Mouse (Mus musculus): ENCODE data around the gene Nptn. TPM values are rescaled to one million over a fixed set of nuclear protein-coding genes. Genes with fewer than 3 reads are reported as not detected.

The Nptn gene
- polyA plus RNA-seq, 1 experiment from 2014 or later: 124 TPM

DNA sequence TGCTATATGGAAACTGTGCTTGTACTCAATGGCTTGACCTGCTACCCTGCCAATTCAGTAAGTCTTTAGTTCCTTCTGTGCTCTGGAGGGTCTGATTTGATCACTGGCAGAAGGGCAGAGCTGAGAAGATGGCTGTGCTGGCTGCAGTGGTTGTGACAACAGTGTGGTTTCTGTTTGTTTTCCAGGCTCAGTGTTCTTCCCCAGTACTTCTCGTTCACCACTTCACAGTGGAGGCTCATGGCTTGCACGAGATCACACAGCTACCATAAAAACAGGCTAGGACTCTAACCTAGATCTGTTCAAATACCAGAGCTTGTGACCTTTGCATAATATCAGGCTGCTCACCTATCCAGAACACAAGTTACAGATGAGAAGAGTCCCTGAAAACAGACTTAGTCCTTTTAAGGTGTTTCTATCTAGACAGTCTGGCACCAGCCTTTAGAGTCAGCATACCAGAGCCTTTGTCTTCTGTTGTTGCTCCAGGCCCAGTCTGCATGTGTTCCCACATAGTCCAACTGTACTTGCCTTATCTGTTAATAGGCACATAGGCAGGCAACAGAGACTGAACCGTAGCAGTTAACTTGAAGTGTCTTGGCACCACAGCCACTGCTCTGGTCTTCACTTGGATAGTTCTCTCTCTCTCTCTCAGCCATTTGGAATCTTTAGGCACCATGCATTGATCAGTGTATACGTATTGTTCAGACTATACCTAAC, 76.7 kb downstream of the Nptn start:
- 57% methylated on average over 4 of the region's 4 CpGs for WGBS
- Histone ChIP-seq H3K4me2 (ENCODE audit: low read depth, low read length) (no peak overlapping the region), H3K36me3 (ENCODE audit: control insufficient read depth, insufficient read depth) (peaks cover 9% of the 10 kb centered on the region), H3K9me3 (replicated peaks; ENCODE audit: control insufficient read depth, low read length) (no peaks in the 10 kb centered on the region), H3K4me1 (ENCODE audit: control insufficient read depth, insufficient read depth, low read length) (peaks cover 28% of the 10 kb centered on the region), H3K4me3 (ENCODE audit: low read length) (no peak overlapping the region), H3K9ac (ENCODE audit: low read length) (no peak overlapping the region), H3K27me3 (ENCODE audit: control insufficient read depth, insufficient read depth, low read length) (no peaks in the 10 kb centered on the region), H3K27ac (ENCODE audit: low read length) (peak overlapping the region; percentile 77)
- ATAC-seq (replicated peaks; ENCODE audit: extremely low read depth, insufficient read depth, low FRiP score): peak; percentile 65; the same call in 1 of the 2 replicates

DNA sequence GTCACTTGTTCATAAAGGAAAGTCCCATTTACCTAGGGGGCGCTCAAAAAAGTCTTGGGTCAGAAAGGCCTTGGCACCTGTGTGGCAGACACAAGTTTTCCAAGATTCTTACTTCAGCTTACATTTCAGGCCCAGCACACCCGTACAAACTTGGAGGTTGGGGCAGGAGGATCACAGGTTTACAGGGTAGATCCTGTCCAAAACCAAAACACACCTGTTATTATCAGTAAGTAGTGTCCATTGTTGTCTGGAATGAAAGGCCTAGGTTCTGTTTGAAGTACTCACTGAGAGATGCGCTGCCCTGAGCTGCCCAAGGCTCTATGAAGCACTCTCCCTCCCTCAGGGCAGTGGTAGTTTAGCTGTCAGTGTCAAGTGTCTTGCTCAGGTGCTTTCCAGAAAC, 77.3 kb downstream of the Nptn start:
- Histone ChIP-seq H3K9me3 (replicated peaks; ENCODE audit: control insufficient read depth, low read length) (no peaks in the 10 kb centered on the region), H3K27ac (ENCODE audit: low read length) (peak overlapping the region; percentile 77), H3K36me3 (ENCODE audit: control insufficient read depth, insufficient read depth) (peaks cover 9% of the 10 kb centered on the region), H3K4me3 (ENCODE audit: low read length) (no peak overlapping the region), H3K27me3 (ENCODE audit: control insufficient read depth, insufficient read depth, low read length) (no peaks in the 10 kb centered on the region), H3K4me2 (ENCODE audit: low read depth, low read length) (no peak overlapping the region), H3K9ac (ENCODE audit: low read length) (peak overlapping the region; percentile 25; the same call in 1 of the 2 replicates), H3K4me1 (ENCODE audit: control insufficient read depth, insufficient read depth, low read length) (peaks cover 28% of the 10 kb centered on the region)
- 89% methylated on average over 3 of the region's 3 CpGs for WGBS
- no peak for ATAC-seq (replicated peaks; ENCODE audit: extremely low read depth, insufficient read depth, low FRiP score)

DNA sequence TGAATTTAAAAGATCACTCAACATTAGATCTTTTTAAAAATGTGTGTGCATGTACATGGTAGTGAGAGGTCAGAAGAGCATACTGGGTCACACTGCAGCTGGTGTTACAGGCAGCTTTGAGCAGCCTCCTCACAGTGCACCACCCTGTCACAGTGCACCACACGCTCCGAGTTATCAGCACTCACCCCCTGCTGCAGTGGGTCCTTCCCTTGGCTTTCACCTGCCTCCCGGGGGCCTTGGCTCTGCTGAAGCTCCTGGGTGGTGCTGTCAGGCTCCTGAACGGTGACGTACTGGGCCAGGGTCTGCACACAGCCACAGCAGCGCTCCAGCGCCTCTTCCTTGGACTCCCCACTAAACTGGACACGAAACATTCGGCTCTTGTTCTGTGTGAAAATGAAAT, 77.9 kb downstream of the Nptn start:
- no peaks in the 10 kb centered on the region for H3K9me3 ChIP-seq (replicated peaks; ENCODE audit: control insufficient read depth, low read length)
- no peaks in the 10 kb centered on the region for H3K27me3 ChIP-seq (ENCODE audit: control insufficient read depth, insufficient read depth, low read length)
- peaks cover 9% of the 10 kb centered on the region for H3K36me3 ChIP-seq (ENCODE audit: control insufficient read depth, insufficient read depth)
- no peak overlapping the region for H3K4me2 ChIP-seq (ENCODE audit: low read depth, low read length)
- peaks cover 28% of the 10 kb centered on the region for H3K4me1 ChIP-seq (ENCODE audit: control insufficient read depth, insufficient read depth, low read length)
- 67% methylated on average over 9 of the region's 9 CpGs for WGBS
- peak overlapping the region; percentile 14; the same call in 1 of the 2 replicates for H3K27ac ChIP-seq (ENCODE audit: low read length)
- H3K9ac ChIP-seq (ENCODE audit: low read length): no peak overlapping the region; the same call in 1 of the 2 replicates
- ATAC-seq (replicated peaks; ENCODE audit: extremely low read depth, insufficient read depth, low FRiP score): no peak
- no peak overlapping the region for H3K4me3 ChIP-seq (ENCODE audit: low read length)

DNA sequence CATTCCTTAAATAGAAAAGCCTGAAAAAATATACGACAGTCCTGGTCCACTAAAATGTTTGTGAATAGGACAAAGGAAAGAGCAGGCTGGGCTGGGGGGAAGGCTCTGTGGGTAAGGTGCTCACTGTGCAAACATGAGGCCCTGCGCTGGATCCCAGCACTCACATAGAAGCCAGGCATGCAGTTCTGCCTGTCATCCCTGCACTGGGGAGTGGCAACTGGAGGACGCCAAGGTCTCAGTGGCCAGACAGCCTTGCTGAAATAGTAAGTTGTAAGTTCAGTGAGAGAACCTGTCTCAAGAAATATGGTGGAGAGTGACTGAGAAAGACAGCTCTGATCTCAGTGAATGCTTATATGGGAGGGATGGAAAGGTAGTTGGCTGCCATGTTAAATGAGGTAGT, 78.6 kb downstream of the Nptn start:
- Histone ChIP-seq H3K4me2 (ENCODE audit: low read depth, low read length) (no peak overlapping the region), H3K9me3 (replicated peaks; ENCODE audit: control insufficient read depth, low read length) (no peaks in the 10 kb centered on the region), H3K4me1 (ENCODE audit: control insufficient read depth, insufficient read depth, low read length) (peaks cover 28% of the 10 kb centered on the region), H3K27me3 (ENCODE audit: control insufficient read depth, insufficient read depth, low read length) (no peaks in the 10 kb centered on the region), H3K4me3 (ENCODE audit: low read length) (no peak overlapping the region), H3K36me3 (ENCODE audit: control insufficient read depth, insufficient read depth) (peaks cover 9% of the 10 kb centered on the region), H3K9ac (ENCODE audit: low read length) (no peak overlapping the region), H3K27ac (ENCODE audit: low read length) (no peak overlapping the region)
- ATAC-seq (replicated peaks; ENCODE audit: extremely low read depth, insufficient read depth, low FRiP score): no peak
- 85% methylated on average over 3 of the region's 3 CpGs for WGBS

DNA sequence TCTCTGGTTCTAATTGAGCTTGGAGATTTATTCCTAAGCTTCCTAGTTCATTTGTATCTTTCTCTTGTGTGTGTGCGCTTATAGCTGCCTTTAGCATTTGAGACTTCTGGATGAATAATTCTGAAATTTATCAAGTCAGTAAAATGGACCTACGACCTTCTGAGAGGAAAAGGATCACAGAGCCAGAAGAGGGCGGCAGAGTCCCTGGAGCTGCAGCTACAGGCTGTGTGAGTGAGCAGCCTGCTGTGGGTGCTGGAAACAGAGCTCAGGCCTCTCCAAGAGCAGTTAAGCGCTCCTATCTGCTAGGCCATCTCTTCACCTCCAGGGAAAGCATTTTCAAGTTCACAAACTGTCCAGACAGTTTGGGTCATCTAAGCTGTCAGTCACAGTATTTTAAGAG, 80.0 kb downstream of the Nptn start:
- no peak overlapping the region for H3K9ac ChIP-seq (ENCODE audit: low read length)
- H3K4me2 ChIP-seq (ENCODE audit: low read depth, low read length): no peak overlapping the region
- no peaks in the 10 kb centered on the region for H3K9me3 ChIP-seq (replicated peaks; ENCODE audit: control insufficient read depth, low read length)
- H3K4me3 ChIP-seq (ENCODE audit: low read length): no peak overlapping the region
- ATAC-seq (replicated peaks; ENCODE audit: extremely low read depth, insufficient read depth, low FRiP score): no peak
- peaks cover 28% of the 10 kb centered on the region for H3K4me1 ChIP-seq (ENCODE audit: control insufficient read depth, insufficient read depth, low read length)
- H3K27ac ChIP-seq (ENCODE audit: low read length): no peak overlapping the region
- H3K27me3 ChIP-seq (ENCODE audit: control insufficient read depth, insufficient read depth, low read length): no peaks in the 10 kb centered on the region
- WGBS: 90% methylated on average over 4 of the region's 4 CpGs
- peaks cover 14% of the 10 kb centered on the region for H3K36me3 ChIP-seq (ENCODE audit: control insufficient read depth, insufficient read depth)

DNA sequence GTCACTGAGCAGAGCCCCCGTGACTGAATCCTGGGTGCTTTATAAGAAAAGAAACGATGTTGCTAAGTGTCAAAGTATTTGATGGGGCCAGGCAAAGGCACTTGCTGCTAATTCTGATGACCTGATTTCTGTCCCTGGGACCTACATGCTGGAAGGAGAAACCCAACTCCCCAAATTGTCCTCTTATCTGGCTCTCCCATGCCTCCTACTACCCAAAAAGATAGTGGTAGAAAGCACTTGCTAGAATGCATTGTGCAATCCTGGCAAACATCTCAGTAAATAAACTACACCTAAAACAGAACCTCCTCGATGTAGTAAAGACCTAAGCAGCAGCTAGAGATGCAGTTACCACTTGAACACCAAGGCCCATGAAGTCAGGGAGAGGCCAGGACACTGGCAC, 80.8 kb downstream of the Nptn start:
- no peak for ATAC-seq (replicated peaks; ENCODE audit: extremely low read depth, insufficient read depth, low FRiP score)
- Histone ChIP-seq H3K27me3 (ENCODE audit: control insufficient read depth, insufficient read depth, low read length) (no peaks in the 10 kb centered on the region), H3K4me2 (ENCODE audit: low read depth, low read length) (no peak overlapping the region), H3K4me1 (ENCODE audit: control insufficient read depth, insufficient read depth, low read length) (peaks cover 23% of the 10 kb centered on the region), H3K27ac (ENCODE audit: low read length) (no peak overlapping the region), H3K4me3 (ENCODE audit: low read length) (no peak overlapping the region), H3K9ac (ENCODE audit: low read length) (no peak overlapping the region), H3K9me3 (replicated peaks; ENCODE audit: control insufficient read depth, low read length) (no peaks in the 10 kb centered on the region), H3K36me3 (ENCODE audit: control insufficient read depth, insufficient read depth) (peaks cover 14% of the 10 kb centered on the region)
- WGBS: 72% methylated on average over 3 of the region's 3 CpGs

DNA sequence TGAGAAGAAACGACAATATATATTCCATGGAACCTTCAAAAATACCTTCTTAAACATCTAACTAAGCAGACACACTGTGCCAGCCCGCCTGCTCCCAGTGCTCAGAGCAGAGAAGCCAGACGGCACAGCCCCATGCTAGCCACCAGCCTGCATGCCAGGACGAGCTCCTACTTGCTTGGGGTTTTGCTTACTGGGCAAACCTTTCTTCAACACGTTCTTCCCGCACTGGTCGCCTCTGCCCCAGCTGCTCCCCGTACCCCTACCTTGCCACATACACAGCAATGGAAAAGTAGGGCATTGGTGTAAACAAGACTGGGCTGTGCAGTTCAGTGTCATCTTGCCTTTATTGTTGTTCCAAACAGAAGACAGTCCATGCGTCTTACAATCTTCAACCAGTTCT, 83.5 kb downstream of the Nptn start:
- ATAC-seq (replicated peaks; ENCODE audit: extremely low read depth, insufficient read depth, low FRiP score): no peak
- H3K36me3 ChIP-seq (ENCODE audit: control insufficient read depth, insufficient read depth): peaks cover 14% of the 10 kb centered on the region

DNA sequence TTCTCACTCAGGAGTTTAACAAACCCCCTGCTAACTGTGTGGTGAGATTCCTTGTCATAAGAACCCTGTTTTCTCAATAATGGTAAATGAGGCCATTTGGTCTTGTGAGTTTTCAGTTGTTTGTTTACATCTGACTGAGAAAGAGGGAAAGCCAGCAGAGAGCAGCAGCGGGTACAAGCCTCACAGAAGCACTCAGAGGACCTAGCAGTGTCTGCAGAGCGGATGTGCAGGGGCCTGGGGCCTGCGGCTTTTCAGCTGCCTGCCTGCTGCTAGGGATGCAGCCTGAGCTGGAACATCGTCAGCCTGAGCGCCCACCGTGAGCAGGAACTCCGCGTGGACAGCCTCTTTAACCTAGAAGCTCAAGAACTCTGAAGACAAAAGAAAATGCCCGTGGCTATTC, 84.2 kb downstream of the Nptn start:
- no peak overlapping the region for H3K4me2 ChIP-seq (ENCODE audit: low read depth, low read length)
- no peak overlapping the region for H3K4me3 ChIP-seq (ENCODE audit: low read length)
- no peak overlapping the region for H3K27ac ChIP-seq (ENCODE audit: low read length)
- H3K4me1 ChIP-seq (ENCODE audit: control insufficient read depth, insufficient read depth, low read length): peaks cover 10% of the 10 kb centered on the region
- no peak for ATAC-seq (replicated peaks; ENCODE audit: extremely low read depth, insufficient read depth, low FRiP score)
- H3K36me3 ChIP-seq (ENCODE audit: control insufficient read depth, insufficient read depth): peaks cover 14% of the 10 kb centered on the region
- H3K9ac ChIP-seq (ENCODE audit: low read length): no peak overlapping the region
- no peaks in the 10 kb centered on the region for H3K9me3 ChIP-seq (replicated peaks; ENCODE audit: control insufficient read depth, low read length)
- 57% methylated on average over 9 of the region's 9 CpGs for WGBS
- H3K27me3 ChIP-seq (ENCODE audit: control insufficient read depth, insufficient read depth, low read length): no peaks in the 10 kb centered on the region

More for the DNA sequence above, 83.5 kb downstream of the Nptn start:
- Histone ChIP-seq H3K9me3 (replicated peaks; ENCODE audit: control insufficient read depth, low read length) (no peaks in the 10 kb centered on the region), H3K4me2 (ENCODE audit: low read depth, low read length) (no peak overlapping the region), H3K4me1 (ENCODE audit: control insufficient read depth, insufficient read depth, low read length) (peaks cover 10% of the 10 kb centered on the region), H3K27ac (ENCODE audit: low read length) (no peak overlapping the region), H3K9ac (ENCODE audit: low read length) (no peak overlapping the region), H3K4me3 (ENCODE audit: low read length) (no peak overlapping the region), H3K27me3 (ENCODE audit: control insufficient read depth, insufficient read depth, low read length) (no peaks in the 10 kb centered on the region)
- 80% methylated on average over 9 of the region's 9 CpGs for WGBS

DNA sequence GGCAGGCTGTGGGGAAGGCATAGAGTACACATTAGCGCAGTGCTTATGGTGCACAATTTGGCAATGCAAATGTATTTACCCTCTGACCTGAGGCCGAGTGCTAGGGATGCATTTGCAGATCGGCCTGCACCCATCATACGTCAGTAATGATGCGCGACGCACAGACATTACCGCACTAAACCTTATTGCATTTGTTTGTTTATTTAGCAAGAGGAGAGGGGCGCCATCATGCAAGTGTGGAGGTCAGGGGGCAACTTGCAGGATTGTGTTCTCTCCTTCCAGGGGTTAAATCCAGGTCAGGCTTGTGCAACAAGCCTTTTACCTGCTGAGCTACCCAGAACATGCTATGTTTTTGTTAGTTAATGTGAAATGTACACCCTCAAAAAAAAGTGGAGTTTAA, 85.2 kb downstream of the Nptn start:
- Histone ChIP-seq H3K4me2 (ENCODE audit: low read depth, low read length) (no peak overlapping the region), H3K9ac (ENCODE audit: low read length) (no peak overlapping the region), H3K27ac (ENCODE audit: low read length) (no peak overlapping the region), H3K9me3 (replicated peaks; ENCODE audit: control insufficient read depth, low read length) (no peaks in the 10 kb centered on the region), H3K4me3 (ENCODE audit: low read length) (no peak overlapping the region), H3K36me3 (ENCODE audit: control insufficient read depth, insufficient read depth) (peaks cover 7% of the 10 kb centered on the region), H3K4me1 (ENCODE audit: control insufficient read depth, insufficient read depth, low read length) (peaks cover 10% of the 10 kb centered on the region), H3K27me3 (ENCODE audit: control insufficient read depth, insufficient read depth, low read length) (no peaks in the 10 kb centered on the region)
- WGBS: 75% methylated on average over 9 of the region's 9 CpGs
- no peak for ATAC-seq (replicated peaks; ENCODE audit: extremely low read depth, insufficient read depth, low FRiP score)

All from heart, embryonic 16.5 days (tissue).